Mouse (Mus musculus) layer of hippocampus, adult 6 months (tissue): Measurements from ENCODE around the gene Olfr74. TPM values are rescaled to one million over a fixed set of nuclear protein-coding genes. Genes with fewer than 3 reads are reported as not detected.

Source experiments
- long read RNA-seq, 2 experiments: library from polyadenylated mRNA; unstranded; transcript quantifications; one replicate each; pipeline ENCODE4 v2.0.0; 2019 to 2020
- polyA plus RNA-seq: library from polyadenylated mRNA; unstranded; fragments of <200 nt; fragmentation: Nextera tagmentation; gene quantifications from 2 replicates; pipeline ENCODE4 v1.2.3, GENCODE M21; 2021

Gene Olfr74
- polyA plus RNA-seq, result not detected in 2 replicates
- long read RNA-seq, experiment 1, result 0 reads
- long read RNA-seq, experiment 2, result 0 reads

DNA sequence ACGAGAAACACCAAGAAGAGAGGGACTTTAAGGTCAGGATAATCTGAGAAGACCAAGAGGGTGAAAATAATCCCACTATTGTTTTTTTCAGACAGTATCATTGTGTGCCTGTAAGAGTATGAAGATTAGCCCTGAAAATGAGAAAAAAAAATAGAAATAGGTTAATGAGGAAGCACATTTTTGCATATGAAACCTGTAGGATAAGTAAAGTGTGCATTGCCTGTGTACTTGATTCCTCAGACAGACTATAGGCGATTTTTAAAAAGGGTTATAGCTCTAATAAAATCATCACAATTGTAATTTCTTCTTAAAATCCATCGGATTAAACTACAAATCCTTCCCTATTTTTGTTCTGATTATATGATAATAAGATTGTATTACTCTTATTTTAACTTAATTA is at the start of gene Olfr74:
TSS of gene Olfr74 (minus strand) at position 101 of the 400 bp plus-strand sequence.

DNA sequence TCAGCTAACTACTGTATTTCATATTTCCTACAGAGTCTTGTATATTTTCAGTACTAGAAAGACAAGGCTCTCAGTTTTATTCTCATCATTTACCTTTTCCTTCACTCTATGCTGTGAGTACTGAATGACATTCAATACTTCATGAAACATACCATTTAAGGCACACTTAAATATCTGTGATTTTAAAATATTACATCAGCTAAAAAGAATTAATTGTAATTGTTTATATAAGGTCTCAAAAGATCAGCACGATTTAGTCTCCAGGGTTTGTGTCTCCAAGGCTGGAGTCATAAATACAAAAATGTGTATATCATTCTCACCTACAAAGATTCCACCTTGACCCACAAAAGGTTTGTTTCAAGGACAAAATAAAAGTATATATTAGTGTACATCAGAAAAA is 48.0 kb upstream of the Olfr74 start, which contains the start of gene Olfr1161:
TSS of gene Olfr1161 (plus strand) at position 301 of the 400 bp plus-strand sequence.

GRCm38 (mm10) chr2:88007515-88008318 is 33.3 kb upstream of the Olfr74 start, which contains the start of gene Olfr1160:
Gene Olfr1160 (minus strand): TSS chr2:88008268.

DNA sequence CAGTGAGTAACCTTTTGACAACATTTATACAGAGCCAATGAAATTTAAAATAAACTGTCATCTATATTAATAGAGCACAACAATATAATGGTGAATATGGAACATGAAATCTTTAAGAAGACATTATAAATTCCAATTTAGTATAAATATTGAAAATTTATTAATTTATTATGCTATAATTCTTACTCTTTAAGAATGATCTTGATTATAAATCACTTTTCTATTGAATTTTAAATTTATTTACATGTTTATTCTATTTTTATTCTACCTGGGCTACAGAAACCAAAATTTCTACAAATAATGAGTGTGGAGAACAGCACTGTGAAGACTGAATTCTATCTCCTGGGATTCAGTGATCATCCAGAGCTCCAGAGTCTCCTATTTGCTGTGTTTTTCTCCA is 15.3 kb upstream of the Olfr74 start, which contains the start of gene Olfr1158:
TSS of gene Olfr1158 (plus strand) at position 301 of the 400 bp plus-strand sequence.

DNA sequence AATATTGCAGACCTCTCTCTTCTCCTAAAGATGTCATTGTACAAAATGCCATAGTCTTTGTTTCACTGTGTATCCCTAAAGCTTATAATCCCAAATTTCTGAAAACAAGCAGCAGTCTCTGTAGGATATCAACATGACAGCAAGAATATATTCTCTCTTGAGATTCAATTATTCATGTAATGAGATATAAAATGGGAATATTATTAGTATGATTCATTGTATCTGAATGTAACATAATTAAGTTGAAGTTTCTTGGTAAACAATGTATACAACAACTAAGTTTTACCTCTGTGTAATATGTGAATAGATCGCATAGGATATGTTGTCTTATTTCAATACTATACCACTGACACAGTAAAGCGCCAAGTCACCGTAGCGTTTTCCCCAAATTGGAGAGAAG is 6.3 kb downstream of the Olfr74 start, which contains the start of gene Olfr1157:
TSS of gene Olfr1157 (minus strand) at position 101 of the 400 bp plus-strand sequence.

DNA sequence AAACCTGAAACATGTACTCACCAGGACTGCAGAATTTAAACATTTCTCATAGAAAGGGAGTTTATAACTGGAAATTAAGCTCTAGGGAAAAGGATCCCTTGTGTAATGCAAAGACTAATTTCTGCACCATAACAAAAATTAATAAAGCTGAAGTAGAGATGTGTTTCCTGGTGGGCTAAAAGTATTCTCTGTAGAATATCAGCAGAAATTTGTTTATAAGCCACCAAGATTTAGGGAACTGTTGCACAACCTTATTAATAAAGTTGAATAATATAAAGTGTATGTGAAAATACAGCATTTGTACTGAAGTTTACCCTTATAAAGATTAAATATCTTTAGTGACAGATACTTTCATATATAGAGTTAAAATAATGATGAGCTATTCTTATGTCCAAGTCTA is 21.5 kb downstream of the Olfr74 start, which contains the start of gene Olfr1156:
TSS of gene Olfr1156 (minus strand) at position 101 of the 400 bp plus-strand sequence.

DNA sequence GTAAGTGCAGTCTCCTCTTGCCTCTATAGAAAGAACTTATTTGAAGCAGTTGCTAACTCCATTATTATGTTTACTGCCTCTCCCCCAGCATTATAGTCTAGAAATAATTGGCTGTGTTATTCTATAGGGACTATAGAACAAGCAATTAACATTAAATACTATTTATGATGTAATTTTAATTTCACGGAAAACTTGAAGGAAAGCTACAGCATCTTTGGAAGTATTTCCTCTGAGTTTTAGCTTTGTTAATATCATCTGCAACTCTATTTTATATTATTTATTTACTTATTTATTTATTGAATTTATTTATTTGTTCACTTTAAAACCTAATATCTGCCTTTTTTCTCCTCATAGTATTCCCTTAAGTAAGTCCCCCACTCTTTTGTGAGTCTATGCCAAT is 29.4 kb downstream of the Olfr74 start, which contains the start of gene Olfr1155:
TSS of gene Olfr1155 (minus strand) at position 101 of the 400 bp plus-strand sequence.

Other genes with a start within 250 kb of the Olfr74 start
- not detected in 2 replicates for gene Olfr1138, start 234.7 kb downstream of the Olfr74 start, polyA plus RNA-seq
- not detected in 2 replicates for gene Olfr1140, start 230.9 kb downstream of the Olfr74 start, polyA plus RNA-seq
- not detected in 2 replicates for gene Olfr1141, start 220.7 kb downstream of the Olfr74 start, polyA plus RNA-seq
- not detected in 2 replicates for gene Olfr152, start 195.2 kb downstream of the Olfr74 start, polyA plus RNA-seq
- not detected in 2 replicates for gene Olfr1143, start 174.1 kb downstream of the Olfr74 start, polyA plus RNA-seq
- not detected in 2 replicates for gene Olfr1145, start 164.8 kb downstream of the Olfr74 start, polyA plus RNA-seq
- not detected in 2 replicates for gene Olfr1148, start 144.1 kb downstream of the Olfr74 start, polyA plus RNA-seq
- gene Olfr1150-ps1, start 130.7 kb downstream of the Olfr74 start, polyA plus RNA-seq, result not detected in 2 replicates
- not detected in 2 replicates for gene Olfr1151, start 118.8 kb downstream of the Olfr74 start, polyA plus RNA-seq
- gene Olfr1152, start 108.2 kb downstream of the Olfr74 start, polyA plus RNA-seq, result not detected in 2 replicates
- gene Olfr1153, start 79.7 kb downstream of the Olfr74 start, polyA plus RNA-seq, result not detected in 2 replicates
- gene Olfr1154, start 69.5 kb downstream of the Olfr74 start, polyA plus RNA-seq, result not detected in 2 replicates
- not detected in 2 replicates for gene Olfr1155, start 29.5 kb downstream of the Olfr74 start, polyA plus RNA-seq
- not detected in 2 replicates for gene Olfr1156, start 21.6 kb downstream of the Olfr74 start, polyA plus RNA-seq
- gene Olfr1157, start 6.4 kb downstream of the Olfr74 start, polyA plus RNA-seq, result not detected in 2 replicates
- gene Olfr1158, start 15.4 kb upstream of the Olfr74 start, polyA plus RNA-seq, result not detected in 2 replicates
- not detected in 2 replicates for gene Olfr1160, start 33.6 kb upstream of the Olfr74 start, polyA plus RNA-seq
- not detected in 2 replicates for gene Olfr1161, start 48.1 kb upstream of the Olfr74 start, polyA plus RNA-seq
- not detected in 2 replicates for gene Olfr73, start 63.0 kb upstream of the Olfr74 start, polyA plus RNA-seq
- not detected in 2 replicates for gene Olfr1162, start 76.5 kb upstream of the Olfr74 start, polyA plus RNA-seq
- gene Olfr1163, start 97.2 kb upstream of the Olfr74 start, polyA plus RNA-seq, result not detected in 2 replicates
- not detected in 2 replicates for gene Olfr1164, start 119.3 kb upstream of the Olfr74 start, polyA plus RNA-seq
- not detected in 2 replicates for gene Olfr1166, start 153.6 kb upstream of the Olfr74 start, polyA plus RNA-seq
- gene Olfr1167, start 180.5 kb upstream of the Olfr74 start, polyA plus RNA-seq, result not detected in 2 replicates
- not detected in 2 replicates for gene Olfr1168, start 207.2 kb upstream of the Olfr74 start, polyA plus RNA-seq